Mouse (Mus musculus) natural killer cell, adult 2 months (primary cell): ENCODE results near the gene Mcat.
"Not testable (repeated sequence)": the region's sequence is repeated elsewhere in the genome, so short reads cannot be mapped to it uniquely, and the experiment has no call there.

Experiments
- DNase-seq, 2 experiments: peaks; one replicate each; pipeline ENCODE4 v3.0.0; 2022; ENCODE audit warnings: low spot score in 2 of 2

Gene Mcat

DNA sequence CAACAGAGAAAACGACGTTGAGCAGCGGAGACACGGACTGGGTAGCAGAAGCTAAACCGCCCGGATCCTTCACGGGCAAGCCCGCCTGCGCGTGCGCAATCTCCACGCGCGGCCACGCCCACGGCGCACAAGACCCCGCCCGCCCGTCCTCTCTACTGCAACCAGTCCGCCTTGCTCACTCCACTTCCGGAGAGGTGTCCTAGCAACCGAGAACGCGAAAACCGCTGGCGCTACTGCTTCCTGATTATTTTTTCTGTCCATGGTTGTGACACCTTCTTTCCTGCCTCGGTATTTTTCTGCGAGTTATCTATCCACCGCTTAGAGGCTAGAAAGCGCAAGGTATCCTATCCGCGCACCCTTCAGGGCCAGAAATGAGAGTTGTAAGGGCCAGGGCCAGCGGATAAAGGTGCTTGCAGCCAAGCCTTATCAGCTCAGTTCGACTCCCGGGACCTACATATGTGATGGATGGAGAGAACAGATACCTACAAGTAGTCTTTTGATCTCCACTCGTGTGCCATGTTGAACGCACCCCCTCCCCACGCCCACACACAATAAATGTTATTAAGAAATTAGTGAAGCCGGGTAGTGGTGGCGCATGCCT, 52.7 kb downstream of the Mcat start, which contains the start of gene Ttll1:
Gene Ttll1 (minus strand): TSS at position 89 of the 601 bp plus-strand sequence.
- peak; percentile 92 to 95 for DNase-seq

DNA sequence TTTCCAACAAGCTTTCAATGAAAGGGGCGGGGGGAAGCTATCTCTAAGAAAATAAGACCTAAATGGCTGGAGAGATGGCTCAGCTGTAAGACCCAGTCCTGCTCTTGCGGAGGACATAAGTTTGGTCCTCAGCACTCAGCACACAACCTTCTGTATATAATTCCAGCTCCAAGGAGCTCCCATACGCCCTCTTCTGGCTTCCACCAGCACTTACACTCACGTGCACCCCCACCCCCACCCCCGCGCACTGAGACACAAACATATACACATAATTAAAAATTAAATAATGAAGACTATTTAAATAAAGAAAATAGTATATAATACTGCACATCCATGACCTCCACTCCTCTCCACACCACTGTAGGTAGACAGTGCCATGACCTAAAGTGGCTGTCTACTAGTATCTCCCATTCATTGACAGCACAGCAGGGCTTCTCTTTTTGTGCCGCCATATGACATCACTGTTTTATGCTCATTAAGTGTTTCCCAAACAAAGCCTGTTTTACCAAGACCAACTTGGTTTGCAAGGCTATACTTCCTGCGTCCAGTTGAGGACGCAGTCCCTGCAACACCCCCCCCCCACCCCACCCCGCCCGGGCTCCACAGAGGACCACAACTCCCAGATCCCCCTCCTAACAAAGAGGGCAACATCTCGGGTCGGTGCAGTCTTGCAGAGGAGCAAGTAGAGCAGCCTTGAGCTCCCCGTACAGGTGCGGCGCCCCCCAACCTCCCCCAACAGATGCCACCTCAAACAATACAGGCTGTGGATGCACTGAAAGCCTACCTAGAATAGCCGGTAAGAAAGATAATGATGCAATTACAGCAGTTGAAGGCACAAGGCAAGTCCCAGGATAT, 53.4 kb downstream of the Mcat start:
- DNase-seq = no peak

DNA sequence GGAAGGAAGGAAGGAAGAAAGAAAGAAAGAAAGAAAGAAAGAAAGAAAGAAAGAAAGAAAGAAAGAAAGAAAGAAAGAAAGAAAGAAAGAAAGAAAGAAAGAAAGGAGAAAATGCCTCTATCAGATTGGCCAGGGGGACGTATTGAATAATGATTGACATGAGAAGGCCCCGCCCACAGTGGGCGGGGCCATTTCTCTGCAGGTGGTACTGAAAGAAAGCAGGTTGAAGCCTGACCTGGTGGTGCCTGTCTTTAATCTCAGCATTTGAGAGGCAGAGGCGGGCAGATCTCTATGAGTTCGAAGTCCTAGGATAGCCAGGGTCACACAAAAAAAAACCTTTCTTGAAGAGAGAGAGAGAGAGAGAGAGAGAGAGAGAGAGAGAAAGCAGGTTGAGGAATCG, 62.1 kb downstream of the Mcat start:
- DNase-seq = not testable (repeated sequence)

DNA sequence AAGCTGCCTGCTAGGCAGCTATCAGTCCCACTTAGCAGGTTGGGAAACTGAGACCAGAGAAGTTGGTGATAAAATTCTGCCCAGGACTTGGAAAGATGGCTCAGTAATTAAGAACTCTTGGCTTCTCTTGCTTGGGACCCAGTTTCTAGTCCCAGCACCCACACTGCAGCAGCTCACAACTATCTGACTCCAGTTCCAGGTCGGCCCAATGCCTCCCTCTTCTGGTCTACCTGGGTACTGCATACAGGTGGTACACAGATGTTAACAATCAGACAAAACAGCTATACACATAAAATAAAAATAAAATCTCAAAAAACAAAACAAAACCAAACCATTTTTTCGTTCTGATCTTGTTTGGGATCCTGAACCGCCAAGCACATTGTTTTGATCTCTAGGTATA, 63.2 kb downstream of the Mcat start:
- peak; percentile 48 to 58 for DNase-seq

DNA sequence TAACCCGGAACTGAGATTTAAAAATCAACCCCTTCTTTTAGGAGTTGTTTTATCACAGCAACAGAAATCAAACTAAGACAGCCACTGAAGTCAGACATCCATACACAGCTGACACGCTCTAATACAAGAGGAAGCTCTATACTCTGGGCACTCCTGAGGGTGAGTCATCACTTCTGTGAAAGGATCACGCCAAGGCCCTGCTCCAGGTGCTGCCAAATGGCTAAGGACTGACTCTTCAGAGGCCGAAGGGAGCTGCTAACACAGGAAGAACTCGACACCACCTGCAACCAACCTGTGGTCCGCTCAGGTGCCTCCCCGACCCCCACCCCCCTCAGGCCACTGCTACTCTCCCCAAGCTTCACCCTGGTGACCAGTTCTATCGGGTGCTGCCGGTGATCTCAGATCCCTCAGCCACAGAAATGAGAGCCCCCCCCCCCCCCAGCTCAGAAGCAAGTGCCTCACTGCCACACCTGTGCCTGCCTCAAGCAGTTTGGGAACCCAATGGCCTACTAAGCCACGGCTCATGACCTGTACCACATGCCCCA, 64.3 kb downstream of the Mcat start:
- no peak for DNase-seq

DNA sequence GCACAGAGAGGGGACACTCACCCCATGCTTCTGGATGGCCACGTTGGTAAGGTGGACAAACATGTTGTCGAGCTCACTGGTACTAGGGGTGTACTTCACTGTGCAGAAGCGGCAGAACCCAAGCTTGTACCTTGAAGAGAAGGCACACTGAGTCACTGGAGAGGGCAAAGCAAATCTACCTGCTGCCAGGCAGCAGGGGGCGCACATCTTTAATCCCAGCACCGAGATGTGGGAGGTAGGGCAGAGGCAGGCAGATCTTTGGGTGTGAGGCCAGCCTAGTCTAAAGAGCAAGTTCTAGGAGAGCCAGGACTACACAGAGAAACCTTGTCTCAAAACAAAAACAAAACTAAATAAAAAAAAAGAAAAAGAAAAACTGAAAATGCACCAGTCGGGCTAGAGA, 66.3 kb downstream of the Mcat start:
- DNase-seq = no peak
